Mouse (Mus musculus) myocyte (in vitro differentiated cells): ENCODE measurements around the gene Strn4. TPM values are rescaled to one million over a fixed set of nuclear protein-coding genes. Genes with fewer than 3 reads are reported as not detected.
A peak's percentile ranks its signal among the peaks of the same experiment; 100 is the strongest.

ENCODE experiments used
- H3K27me3 ChIP-seq: one replicate; pipeline ENCODE4 v1.6.1; 2011; ENCODE audit not compliant: control insufficient read depth, insufficient read depth, insufficient read length
- H3K36me3 ChIP-seq: one replicate; pipeline ENCODE4 v1.6.1; 2011; ENCODE audit not compliant: control insufficient read depth, insufficient read depth
- H3K4me2 ChIP-seq: one replicate; pipeline ENCODE4 v1.6.1; 2011; ENCODE audit warnings: low read depth, control low read depth
- H3K4me3 ChIP-seq: one replicate; pipeline ENCODE4 v1.5.1; 2011; ENCODE audit warnings: mild to moderate bottlenecking, control low read depth, moderate library complexity
- H3K79me2 ChIP-seq: one replicate; pipeline ENCODE4 v1.6.1; 2011; ENCODE audit not compliant: control insufficient read depth, insufficient read depth
- H3ac ChIP-seq: one replicate; pipeline ENCODE4 v1.6.1; 2011; ENCODE audit not compliant: control insufficient read depth, insufficient read length
- CEBPB ChIP-seq: IDR thresholded peaks from 2 replicates; pipeline ENCODE4 v1.6.1; 2011; ENCODE audit warnings: mild to moderate bottlenecking, moderate library complexity; ENCODE audit not compliant: poor library complexity, insufficient read depth, severe bottlenecking
- E2F4 ChIP-seq: IDR thresholded peaks from one replicate; pipeline ENCODE4 v1.6.1; 2011; ENCODE audit warnings: mild to moderate bottlenecking, control low read depth, moderate library complexity; ENCODE audit not compliant: insufficient read depth
- MAX ChIP-seq: IDR thresholded peaks from one replicate; pipeline ENCODE4 v1.6.1; 2011; ENCODE audit warnings: low read depth, mild to moderate bottlenecking, control low read depth
- MYOD1 ChIP-seq, 3 experiments: IDR thresholded peaks; one replicate each; pipeline ENCODE4 v1.6.1; 2011; ENCODE audit warnings: control low read depth in 2 of 3, low read depth in 2 of 3, mild to moderate bottlenecking in 2 of 3, moderate library complexity in 1 of 3; ENCODE audit not compliant: insufficient read length in 2 of 3, control insufficient read depth in 1 of 3
- MYOG ChIP-seq, 3 experiments: IDR thresholded peaks; one replicate each; pipeline ENCODE4 v1.6.1; 2011; ENCODE audit warnings: control low read depth in 2 of 3, low read depth in 2 of 3, mild to moderate bottlenecking in 2 of 3; ENCODE audit not compliant: insufficient read length in 2 of 3, control insufficient read depth in 1 of 3, insufficient read depth in 1 of 3
- POLR2A ChIP-seq: IDR thresholded peaks from one replicate; pipeline ENCODE4 v1.6.1; 2011; ENCODE audit warnings: low read depth, mild to moderate bottlenecking, control low read depth, moderate library complexity; ENCODE audit not compliant: insufficient read length
- POLR2AphosphoS2 ChIP-seq: IDR thresholded peaks from one replicate; pipeline ENCODE4 v1.6.1; 2011; ENCODE audit warnings: low read depth, control low read depth; ENCODE audit not compliant: insufficient read length
- REST ChIP-seq: IDR thresholded peaks from one replicate; pipeline ENCODE4 v1.6.1; 2011; ENCODE audit warnings: mild to moderate bottlenecking, control low read depth, moderate library complexity; ENCODE audit not compliant: insufficient read depth, insufficient read length
- SRF ChIP-seq: IDR thresholded peaks from one replicate; pipeline ENCODE4 v1.6.1; 2011; ENCODE audit warnings: low read depth; ENCODE audit not compliant: control insufficient read depth, insufficient read length
- TCF12 ChIP-seq: IDR thresholded peaks from one replicate; pipeline ENCODE4 v1.6.1; 2011; ENCODE audit warnings: mild to moderate bottlenecking, control low read depth; ENCODE audit not compliant: poor library complexity, insufficient read depth, severe bottlenecking
- TCF3 ChIP-seq: IDR thresholded peaks from one replicate; pipeline ENCODE4 v1.6.1; 2011; ENCODE audit warnings: low read depth, control low read depth; ENCODE audit not compliant: insufficient read length
- USF1 ChIP-seq: IDR thresholded peaks from one replicate; pipeline ENCODE4 v1.6.1; 2011; ENCODE audit warnings: low read depth, mild to moderate bottlenecking, control low read depth, moderate library complexity
- polyA plus RNA-seq: library from polyadenylated mRNA; unstranded; fragments of >200 nt; fragmentation: generic; extraction: Trizol; gene quantifications from one replicate; pipeline ENCODE4 v1.2.1, GENCODE M21; 2012; ENCODE audit warnings: missing spikeins

Gene Strn4
- polyA plus RNA-seq, 1 experiment = 51.8 TPM

GRCm38 (mm10) chr7:16869497-16869896 is 53.8 kb downstream of the Strn4 start:
- H3ac ChIP-seq = no peak overlapping the region
- no peak overlapping the region for H3K4me3 ChIP-seq
- no peak for TF ChIP-seq TCF3
- no peak for TF ChIP-seq MAX
- no peak for TF ChIP-seq REST
- H3K4me2 ChIP-seq = no peak overlapping the region
- no peaks in the 10 kb centered on the region for H3K27me3 ChIP-seq
- no peaks in the 10 kb centered on the region for H3K79me2 ChIP-seq
- H3K36me3 ChIP-seq = peaks cover 5% of the 10 kb centered on the region

GRCm38 (mm10) chr7:16871600-16871999 is 55.9 kb downstream of the Strn4 start:
- TF ChIP-seq MYOG (IDR thresholded peaks at IDR 0.05; ENCODE audit: control insufficient read depth in 1 of 3, insufficient read depth in 1 of 3, insufficient read length in 2 of 3, low read depth in 2 of 3) (no peak), TCF3 (no peak), SRF (no peak), MYOD1 (IDR thresholded peaks at IDR 0.05; ENCODE audit: control insufficient read depth in 1 of 3, insufficient read length in 2 of 3, low read depth in 2 of 3) (no peak), POLR2A (no peak), TCF12 (no peak), CEBPB (no peak), USF1 (no peak), POLR2AphosphoS2 (no peak)
- Histone ChIP-seq H3K79me2 (peaks cover 3% of the 10 kb centered on the region), H3ac (no peak overlapping the region), H3K4me3 (no peak overlapping the region), H3K4me2 (no peak overlapping the region), H3K27me3 (no peaks in the 10 kb centered on the region), H3K36me3 (no peaks in the 10 kb centered on the region)

GRCm38 (mm10) chr7:16872478-16872877 is 56.8 kb downstream of the Strn4 start:
- no peak overlapping the region for H3K4me2 ChIP-seq
- peaks cover 3% of the 10 kb centered on the region for H3K79me2 ChIP-seq
- no peak overlapping the region for H3K4me3 ChIP-seq
- no peaks in the 10 kb centered on the region for H3K36me3 ChIP-seq
- no peak overlapping the region for H3ac ChIP-seq
- TF ChIP-seq POLR2A = no peak
- TF ChIP-seq MAX = no peak
- no peak for TF ChIP-seq SRF
- TF ChIP-seq USF1 = no peak
- TF ChIP-seq MYOG (IDR thresholded peaks at IDR 0.05; ENCODE audit: control insufficient read depth in 1 of 3, insufficient read depth in 1 of 3, insufficient read length in 2 of 3, low read depth in 2 of 3) = no peak
- no peaks in the 10 kb centered on the region for H3K27me3 ChIP-seq

GRCm38 (mm10) chr7:16873392-16873791 is 57.7 kb downstream of the Strn4 start:
- Histone ChIP-seq H3K4me3 (no peak overlapping the region), H3K4me2 (no peak overlapping the region), H3K27me3 (no peaks in the 10 kb centered on the region), H3K79me2 (peaks cover 3% of the 10 kb centered on the region), H3K36me3 (no peaks in the 10 kb centered on the region), H3ac (no peak overlapping the region)
- no peak for TF ChIP-seq CEBPB
- no peak for TF ChIP-seq POLR2A
- no peak for TF ChIP-seq MYOD1 (IDR thresholded peaks at IDR 0.05; ENCODE audit: control insufficient read depth in 1 of 3, insufficient read length in 2 of 3, low read depth in 2 of 3)
- no peak for TF ChIP-seq SRF
- no peak for TF ChIP-seq E2F4
- no peak for TF ChIP-seq TCF12
- TF ChIP-seq MYOG (IDR thresholded peaks at IDR 0.05; ENCODE audit: control insufficient read depth in 1 of 3, insufficient read depth in 1 of 3, insufficient read length in 2 of 3, low read depth in 2 of 3) = no peak
- TF ChIP-seq MAX = no peak
- TF ChIP-seq USF1 = no peak
- TF ChIP-seq POLR2AphosphoS2 = no peak
- no peak for TF ChIP-seq TCF3
- TF ChIP-seq REST = no peak

- peak overlapping the region; percentile 85 for H3K4me2 ChIP-seq
- no peaks in the 10 kb centered on the region for H3K36me3 ChIP-seq
- peaks cover 3% of the 10 kb centered on the region for H3K79me2 ChIP-seq
- peak overlapping the region; percentile 32 for H3K4me3 ChIP-seq
- no peaks in the 10 kb centered on the region for H3K27me3 ChIP-seq
- H3ac ChIP-seq = no peak overlapping the region
- no peak for TF ChIP-seq CEBPB
- TF ChIP-seq SRF = no peak
- TF ChIP-seq E2F4 = no peak
- no peak for TF ChIP-seq MYOD1 (IDR thresholded peaks at IDR 0.05; ENCODE audit: control insufficient read depth in 1 of 3, insufficient read length in 2 of 3, low read depth in 2 of 3)
Measured at GRCm38 (mm10) chr7:16874190-16874589, 58.5 kb downstream of the Strn4 start.

- TF ChIP-seq SRF = peak; percentile 75
- peak; percentile 3 to 71 (median 39) for TF ChIP-seq MYOG (IDR thresholded peaks at IDR 0.05; ENCODE audit: control insufficient read depth in 1 of 3, insufficient read depth in 1 of 3, insufficient read length in 2 of 3, low read depth in 2 of 3)
- TF ChIP-seq MAX = no peak
- TF ChIP-seq TCF3 = no peak
- TF ChIP-seq MYOD1 (IDR thresholded peaks at IDR 0.05; ENCODE audit: control insufficient read depth in 1 of 3, insufficient read length in 2 of 3, low read depth in 2 of 3) = peak in 2 of 3 experiments; percentile 60 to 61
- TF ChIP-seq CEBPB = no peak
- peak; percentile 52 for TF ChIP-seq USF1
Measured at GRCm38 (mm10) chr7:16874756-16875309, 59.1 kb downstream of the Strn4 start.

More at GRCm38 (mm10) chr7:16874756-16875309, 59.1 kb downstream of the Strn4 start:
- no peaks in the 10 kb centered on the region for H3K36me3 ChIP-seq
- peak overlapping the region; percentile 85 for H3K4me2 ChIP-seq
- H3K4me3 ChIP-seq = peak overlapping the region; percentile 32
- H3K27me3 ChIP-seq = no peaks in the 10 kb centered on the region
- peak overlapping the region; percentile 75 for H3ac ChIP-seq
- H3K79me2 ChIP-seq = peaks cover 3% of the 10 kb centered on the region
